In genomic region chr17:72522381-72522780, GRCm38 (mm10) we compare ENCODE assay signal across 8 mouse cellular contexts.
DNase-seq lines count a peak whose midpoint lies in the region; ATAC-seq and TF ChIP-seq lines count a peak whose summit lies in the region.

No protein-coding gene starts in this region.

- intact Hi-C loops in heart, postnatal 36 days (cut with DNase I) = loop anchor here (10.0 kb wide), 1 partner anchor 278 kb away; no protein-coding TSS in a partner anchor
- intact Hi-C loops in left cerebral cortex, adult 2 months (cut with DNase I) = loop anchor here (1.0 to 10.0 kb wide), 3 partner anchors 204 to 858 kb away; no protein-coding TSS in a partner anchor

- no peaks in the 10 kb centered on the region for H3K9me3 ChIP-seq in liver, embryonic 11.5 days (ENCODE audit: control insufficient read depth, low read length)
- no peaks in the 10 kb centered on the region for H3K9me3 ChIP-seq in embryonic facial prominence, embryonic 14.5 days (ENCODE audit: control insufficient read depth, low read length)
- no peaks in the 10 kb centered on the region for H3K9me3 ChIP-seq in midbrain, postnatal 0 days (ENCODE audit: low read length)

- WGBS in liver, embryonic 11.5 days = 25% methylated on average over 4 of the region's 4 CpGs
- 22% methylated on average over 4 of the region's 4 CpGs for WGBS in embryonic facial prominence, embryonic 14.5 days
- WGBS in midbrain, postnatal 0 days = 16% methylated on average over 4 of the region's 4 CpGs

- H3K4me2 ChIP-seq in liver, embryonic 11.5 days = no peak overlapping the region
- no peak overlapping the region for H3K4me2 ChIP-seq in embryonic facial prominence, embryonic 14.5 days (ENCODE audit: low read depth, low read length)
- H3K4me2 ChIP-seq in midbrain, postnatal 0 days (ENCODE audit: low read depth, low read length, poor library complexity, severe bottlenecking) = no peak overlapping the region

- no peaks in the 10 kb centered on the region for H3K27me3 ChIP-seq in liver, embryonic 11.5 days (replicated peaks; ENCODE audit: control insufficient read depth, insufficient read depth, low read length)
- no peaks in the 10 kb centered on the region for H3K27me3 ChIP-seq in embryonic facial prominence, embryonic 14.5 days (replicated peaks; ENCODE audit: control insufficient read depth, insufficient read depth, low read length)
- H3K27me3 ChIP-seq in midbrain, postnatal 0 days (ENCODE audit: insufficient read depth, low read length) = no peaks in the 10 kb centered on the region; the same call in 1 of the 2 replicates

- no peaks in the 10 kb centered on the region for H3K4me1 ChIP-seq in liver, embryonic 11.5 days (replicated peaks; ENCODE audit: control insufficient read depth, insufficient read depth, low read length)
- no peaks in the 10 kb centered on the region for H3K4me1 ChIP-seq in embryonic facial prominence, embryonic 14.5 days (ENCODE audit: control insufficient read depth, insufficient read depth, low read length)
- H3K4me1 ChIP-seq in midbrain, postnatal 0 days (ENCODE audit: insufficient read depth, low read length) = no peaks in the 10 kb centered on the region

- no peak overlapping the region for H3K27ac ChIP-seq in liver, embryonic 11.5 days (ENCODE audit: low read depth, low read length)
- no peak overlapping the region for H3K27ac ChIP-seq in embryonic facial prominence, embryonic 14.5 days (replicated peaks; ENCODE audit: low read depth, low read length)
- H3K27ac ChIP-seq in left cerebral cortex, adult 2 months = no peak overlapping the region
- H3K27ac ChIP-seq in midbrain, postnatal 0 days (ENCODE audit: low read depth, low read length) = no peak overlapping the region

- peak; percentile 88 for TF ChIP-seq CTCF in left cerebral cortex, adult 2 months (IDR thresholded peaks at IDR 0.05)
- TF ChIP-seq CTCF in midbrain, postnatal 0 days (IDR thresholded peaks at IDR 0.05) = peak; percentile 83

- no peak overlapping the region for H3K4me3 ChIP-seq in liver, embryonic 11.5 days (ENCODE audit: low read depth, low read length)
- no peak overlapping the region for H3K4me3 ChIP-seq in embryonic facial prominence, embryonic 14.5 days (ENCODE audit: low read depth, low read length)
- H3K4me3 ChIP-seq in left cerebral cortex, adult 2 months = no peak overlapping the region
- no peak overlapping the region for H3K4me3 ChIP-seq in midbrain, postnatal 0 days (ENCODE audit: low read depth, low read length)

- ATAC-seq in liver, embryonic 11.5 days (replicated peaks; ENCODE audit: low FRiP score) = no peak
- no peak for ATAC-seq in embryonic facial prominence, embryonic 14.5 days (ENCODE audit: low read depth)
- no peak for ATAC-seq in midbrain, postnatal 0 days (ENCODE audit: low FRiP score)

- H3K9ac ChIP-seq in liver, embryonic 11.5 days (ENCODE audit: low read depth, low read length) = no peak overlapping the region
- no peak overlapping the region for H3K9ac ChIP-seq in embryonic facial prominence, embryonic 14.5 days (ENCODE audit: low read depth, low read length)
- H3K9ac ChIP-seq in midbrain, postnatal 0 days (replicated peaks; ENCODE audit: low read length, poor library complexity, severe bottlenecking) = no peak overlapping the region

- peak; percentile 10 for DNase-seq in liver
- DNase-seq in liver, embryonic 11.5 days (ENCODE audit: low spot score) = no peak
- DNase-seq in adrenal gland, postnatal 36 days = peak; percentile 13 to 48
- DNase-seq in embryonic facial prominence, embryonic 14.5 days (ENCODE audit: low spot score) = peak; percentile 32
- DNase-seq in heart, postnatal 36 days = peak; percentile 48 to 61
- DNase-seq in left cerebral cortex, adult 2 months (ENCODE audit: extremely low spot score in 1 of 2, low spot score in 2 of 2) = peak; percentile 70
- peak; percentile 74 for DNase-seq in midbrain, postnatal 0 days (ENCODE audit: low spot score)
- peak; percentile 5 for DNase-seq in yolk sac, embryonic 10.5 days (ENCODE audit: low spot score)

- H3K36me3 ChIP-seq in liver, embryonic 11.5 days (ENCODE audit: control insufficient read depth, insufficient read depth, low read length) = no peaks in the 10 kb centered on the region
- H3K36me3 ChIP-seq in embryonic facial prominence, embryonic 14.5 days (ENCODE audit: control insufficient read depth, insufficient read depth, low read length) = no peaks in the 10 kb centered on the region
- no peaks in the 10 kb centered on the region for H3K36me3 ChIP-seq in midbrain, postnatal 0 days (ENCODE audit: insufficient read depth, low read length)
